Mouse (Mus musculus) spleen, postnatal 4 days (tissue): ENCODE measurements around the gene Slc4a8.
"Not testable (repeated sequence)": the region's sequence is repeated elsewhere in the genome, so short reads cannot be mapped to it uniquely, and the experiment has no call there.

Experiments used
- DNase-seq, 2 experiments: peaks; one replicate each; pipeline ENCODE4 v3.0.0; 2022; ENCODE audit warnings: low spot score in 2 of 2

Gene Slc4a8

GRCm38 (mm10) chr15:100773859-100774258 lies 12.3 kb downstream of the Slc4a8 start:
- DNase-seq = not testable (repeated sequence)

- no peak for DNase-seq
These were observed 13.9 kb downstream of the Slc4a8 start for GRCm38 (mm10) chr15:100775189-100776166.

DNA sequence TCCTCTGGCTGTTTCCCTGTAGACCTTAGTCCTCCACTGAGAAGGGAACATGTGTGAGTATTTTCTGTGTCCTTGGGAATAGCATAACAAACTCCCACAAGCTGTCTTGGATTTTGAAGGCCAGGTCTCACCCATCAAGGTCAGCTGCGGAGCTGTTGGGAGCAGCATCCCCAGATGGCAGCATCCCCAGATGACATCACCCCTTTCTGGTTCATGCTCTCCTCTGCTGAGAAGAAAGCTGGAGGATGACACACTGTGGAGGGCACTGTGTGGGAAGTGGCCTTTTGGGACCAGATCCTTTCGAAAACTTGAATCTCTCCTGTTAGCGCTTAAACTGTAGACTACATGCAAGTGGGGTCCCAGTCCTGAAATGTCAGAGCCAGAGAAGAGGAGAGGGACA lies 14.9 kb downstream of the Slc4a8 start:
- no peak for DNase-seq

GRCm38 (mm10) chr15:100777020-100778016 lies 15.8 kb downstream of the Slc4a8 start:
- DNase-seq = no peak

DNA sequence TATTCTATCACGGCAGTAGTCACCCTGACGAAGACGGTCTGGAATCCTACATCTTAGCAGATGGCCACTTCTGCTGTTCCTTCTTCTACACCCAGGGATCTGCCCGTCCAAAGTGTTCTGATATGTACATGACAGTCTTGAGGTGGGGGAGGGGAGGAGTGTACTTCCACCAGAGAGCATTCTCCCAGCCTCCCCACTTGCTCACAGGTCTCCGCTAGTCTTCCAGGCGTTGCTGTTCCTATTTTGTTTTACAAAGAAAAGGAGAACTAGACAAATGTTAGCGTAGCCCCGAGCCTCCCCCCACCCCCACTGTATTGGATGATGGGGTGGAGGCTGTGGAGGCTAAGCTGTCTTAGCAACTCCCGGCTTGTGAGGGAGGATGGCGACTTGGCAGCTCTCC lies 18.3 kb downstream of the Slc4a8 start:
- DNase-seq = no peak

DNA sequence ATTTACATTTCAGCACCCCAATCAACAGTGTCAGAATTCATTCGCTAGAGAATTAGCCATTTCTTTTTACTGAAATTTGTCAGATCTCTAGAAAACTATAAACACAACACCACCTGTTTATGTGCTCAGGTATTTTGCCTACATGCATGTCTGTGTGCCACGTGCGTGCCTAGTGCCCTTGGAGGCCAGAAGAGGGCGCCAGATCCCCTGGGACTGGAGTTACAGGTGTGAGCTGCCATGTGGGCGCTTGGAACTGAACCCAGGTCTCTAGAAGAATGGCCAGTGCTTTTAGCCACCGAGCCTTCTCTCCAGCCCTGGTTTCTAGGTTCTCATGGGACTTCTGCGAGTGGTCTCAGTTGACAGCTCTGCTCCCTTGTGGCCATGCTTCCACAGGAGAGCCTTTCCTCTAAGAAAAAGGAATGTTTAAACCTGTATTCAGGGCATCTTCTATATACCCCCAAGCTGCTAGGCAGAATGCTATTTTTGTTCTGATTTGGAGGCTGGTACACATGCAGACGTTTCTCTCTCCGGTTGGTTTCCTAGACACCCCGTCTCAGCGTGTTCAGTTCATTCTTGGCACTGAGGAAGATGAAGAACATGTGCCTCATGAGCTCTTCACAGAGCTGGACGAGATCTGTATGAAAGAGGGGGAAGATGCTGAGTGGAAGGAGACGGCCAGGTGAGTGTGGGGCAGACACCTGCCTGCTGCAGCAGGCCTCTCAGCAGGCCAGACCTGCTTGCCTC lies 21.9 kb downstream of the Slc4a8 start:
- no peak for DNase-seq

- DNase-seq = no peak
These were observed 28.7 kb downstream of the Slc4a8 start for GRCm38 (mm10) chr15:100790219-100790618.

DNA sequence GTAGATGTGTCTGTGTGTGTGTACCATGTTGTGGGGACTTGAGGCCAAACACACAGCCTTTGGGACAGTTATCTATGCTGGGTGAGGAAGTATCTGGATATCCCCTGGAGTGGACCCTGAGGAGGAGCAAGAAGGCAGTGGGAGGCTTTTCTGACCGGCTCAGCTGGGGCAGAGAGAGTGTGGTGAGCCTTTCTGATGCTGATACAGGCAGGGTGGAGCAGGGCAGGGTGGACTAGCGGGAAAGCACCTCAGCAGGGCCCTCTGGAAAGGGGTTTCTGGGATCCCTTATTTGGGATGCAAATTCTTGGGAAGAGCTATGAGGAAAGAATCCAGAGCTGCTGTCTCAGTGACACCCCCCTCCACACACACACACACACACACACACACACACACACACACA lies 30.8 kb downstream of the Slc4a8 start:
- DNase-seq = no peak

GRCm38 (mm10) chr15:100800914-100801313 lies 39.4 kb downstream of the Slc4a8 start:
- no peak for DNase-seq

- no peak for DNase-seq
These were observed 46.5 kb downstream of the Slc4a8 start for GRCm38 (mm10) chr15:100808062-100808461.

DNA sequence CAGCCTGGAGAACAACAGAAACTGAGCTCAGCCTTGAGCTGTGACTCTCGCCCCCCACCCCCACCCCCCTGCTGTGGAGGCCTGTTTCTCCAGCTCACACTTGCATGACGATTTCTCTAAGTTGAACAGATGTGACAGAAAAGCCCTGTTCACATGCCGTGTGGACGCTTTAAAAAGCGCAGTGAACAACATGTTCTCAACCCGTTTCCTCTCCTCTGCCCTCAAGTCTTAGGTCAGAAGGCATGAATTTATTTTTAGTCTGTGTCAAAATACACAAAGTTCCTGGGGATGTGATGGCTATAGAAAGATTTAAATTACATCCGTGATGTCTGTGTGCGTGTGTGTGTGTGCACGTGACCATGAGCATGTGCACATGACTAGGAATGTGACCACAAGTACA lies 46.9 kb downstream of the Slc4a8 start:
- DNase-seq = no peak

DNA sequence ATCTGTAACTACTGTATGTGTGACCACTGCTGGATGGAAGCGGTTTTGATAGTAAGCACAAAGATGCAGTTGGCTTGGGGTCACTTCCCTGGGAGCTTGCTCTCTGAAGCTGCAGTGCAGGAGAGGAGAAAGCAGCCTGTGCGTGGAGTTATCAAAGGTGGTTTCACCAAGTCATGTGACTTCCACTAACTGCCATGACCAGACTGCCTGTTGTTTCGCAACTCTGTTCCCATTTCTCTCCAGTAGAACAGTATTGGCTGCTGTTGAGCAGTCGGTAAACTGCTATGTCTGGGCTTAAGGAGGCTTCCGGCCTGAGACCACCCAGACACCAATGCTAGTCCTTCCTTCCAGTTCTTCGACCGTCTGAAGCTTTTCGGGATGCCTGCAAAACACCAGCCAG lies 48.7 kb downstream of the Slc4a8 start:
- DNase-seq = no peak

DNA sequence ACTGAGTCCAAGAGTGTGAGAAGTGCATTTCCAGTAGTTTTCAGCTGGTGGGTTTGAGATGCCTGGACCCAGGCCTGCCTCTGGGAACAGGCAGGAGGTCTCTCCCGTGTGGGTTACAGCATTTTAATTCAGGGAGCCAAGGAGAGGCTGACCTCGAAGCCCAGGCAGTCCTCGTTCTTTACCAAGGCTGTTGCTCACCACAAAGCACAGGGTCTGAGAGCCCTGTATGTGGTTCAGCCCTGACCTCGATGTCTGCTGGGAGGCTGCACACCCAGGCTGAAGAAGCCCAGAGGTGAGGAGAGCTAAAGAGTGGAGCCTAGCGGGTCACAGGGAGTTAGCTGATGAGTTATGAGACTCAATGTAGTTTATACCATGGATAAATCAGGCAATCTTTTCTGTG lies 52.0 kb downstream of the Slc4a8 start:
- DNase-seq = no peak

- DNase-seq = no peak
These were observed 52.5 kb downstream of the Slc4a8 start for GRCm38 (mm10) chr15:100814066-100814465.

- no peak for DNase-seq
These were observed 53.8 kb downstream of the Slc4a8 start for GRCm38 (mm10) chr15:100815310-100815709.

- no peak for DNase-seq
These were observed 57.3 kb downstream of the Slc4a8 start for GRCm38 (mm10) chr15:100818860-100819259.

DNA sequence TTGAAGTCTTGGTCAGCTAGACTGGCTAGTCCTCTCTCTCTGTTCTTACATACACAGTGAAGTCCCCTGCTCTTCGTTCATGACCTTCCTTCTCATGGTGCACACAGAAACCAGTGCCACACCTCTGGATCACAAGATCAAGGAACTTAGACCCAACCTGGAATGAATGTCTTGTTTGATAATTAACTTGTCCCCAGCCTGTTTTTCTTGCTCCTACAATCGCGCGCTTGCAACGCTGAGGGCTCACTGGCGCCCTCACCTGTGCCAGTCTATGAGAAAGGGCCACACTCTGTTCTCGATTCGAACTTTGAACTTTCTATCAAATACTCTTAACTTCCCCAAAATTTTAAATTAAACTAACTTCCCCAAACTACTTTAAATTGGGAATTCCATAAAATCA lies 60.3 kb downstream of the Slc4a8 start:
- DNase-seq = no peak

- DNase-seq = not testable (repeated sequence)
These were observed 60.8 kb downstream of the Slc4a8 start for GRCm38 (mm10) chr15:100822370-100822769.

DNA sequence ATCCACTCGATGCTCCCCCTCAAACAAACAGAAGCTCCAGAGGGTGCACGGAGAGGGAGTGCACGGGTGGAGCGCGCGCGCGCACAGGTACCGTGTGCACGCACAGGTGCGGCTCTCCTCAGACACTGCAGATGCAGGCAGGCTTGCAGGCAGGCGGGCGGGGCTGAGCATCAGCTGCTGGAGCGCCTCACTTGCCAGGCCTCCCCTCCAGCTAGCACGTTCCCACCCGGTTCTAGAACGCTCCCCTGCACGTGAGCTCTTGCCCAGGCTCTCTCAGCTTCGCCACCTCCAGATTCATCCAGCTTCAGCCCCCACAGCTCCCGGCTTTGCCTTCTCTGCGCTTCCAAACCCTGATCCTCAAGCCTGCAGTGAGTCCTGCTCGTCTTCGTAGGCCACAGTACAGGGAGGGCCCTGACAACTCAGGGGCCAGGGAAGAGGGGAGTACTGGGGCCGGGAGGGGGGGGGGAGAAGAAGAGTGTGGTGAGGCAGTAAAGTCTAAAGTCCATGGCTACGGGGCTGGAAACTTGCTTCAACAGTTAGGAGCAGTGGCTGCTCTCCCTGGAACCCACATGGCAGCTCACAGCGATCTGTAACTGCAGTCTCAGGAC lies 63.8 kb downstream of the Slc4a8 start:
- DNase-seq = no peak

GRCm38 (mm10) chr15:100826076-100826475 lies 64.5 kb downstream of the Slc4a8 start:
- no peak for DNase-seq

DNA sequence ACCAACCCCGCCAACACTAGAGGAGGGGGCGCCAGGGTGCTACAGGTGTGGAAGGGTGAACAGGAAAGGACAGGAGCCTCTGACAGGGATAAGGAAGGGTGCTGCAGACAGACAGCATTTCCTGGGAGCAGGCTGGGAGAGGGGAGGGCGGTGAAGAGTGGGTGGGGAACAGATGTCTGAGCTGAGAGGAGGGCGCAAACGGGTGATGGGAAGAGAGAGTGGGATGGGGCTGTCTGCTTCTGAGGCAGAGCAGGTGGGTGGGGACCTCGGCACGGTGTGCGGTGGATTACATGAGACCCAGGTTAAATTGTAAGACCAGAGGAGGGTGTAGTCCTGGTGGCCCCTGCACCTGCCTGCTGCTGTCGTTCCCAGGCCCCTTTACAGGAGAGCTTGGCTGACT lies 68.2 kb downstream of the Slc4a8 start:
- DNase-seq = no peak
